In genomic region chr2:144635644-144636320, GRCm38 (mm10) we compare ENCODE assay signal across 8 mouse cellular contexts. TPM values are rescaled to one million over a fixed set of nuclear protein-coding genes. Genes with fewer than 3 reads are reported as not detected.
A peak's percentile ranks its signal among the peaks of the same experiment; 100 is the strongest.
DNase-seq lines count a peak whose midpoint lies in the region; ATAC-seq and TF ChIP-seq lines count a peak whose summit lies in the region.

No protein-coding gene starts in this region.

- H3K27ac ChIP-seq in intestine, embryonic 14.5 days (ENCODE audit: low read depth) = no peak overlapping the region
- no peak overlapping the region for H3K27ac ChIP-seq in left cerebral cortex, adult 2 months

- DNase-seq in ovary, postnatal 36 days (ENCODE audit: low spot score) = peak; percentile 43
- DNase-seq in ovary, adult 18-20 months (ENCODE audit: low spot score) = no peak
- peak; percentile 82 to 86 for DNase-seq in cerebellum, postnatal 10 days
- DNase-seq in frontal cortex, postnatal 10 days (ENCODE audit: low spot score in 2 of 2) = peak; percentile 48 to 54
- DNase-seq in intestine, embryonic 14.5 days (ENCODE audit: low spot score) = peak; percentile 80
- DNase-seq in left cerebral cortex, adult 2 months (ENCODE audit: extremely low spot score in 1 of 2, low spot score in 2 of 2) = peak; percentile 74 to 78
- peak; percentile 63 for DNase-seq in mesoderm, embryonic 11.5 days (ENCODE audit: low read depth, low spot score)
- DNase-seq in skeletal muscle tissue, adult 2 months (ENCODE audit: low read depth, low spot score) = peak; percentile 25

- 0 out of 2 replicates have a peak, but pooled peaks cover 2% of the 10 kb centered on the region for H3K9me3 ChIP-seq in intestine, embryonic 14.5 days (ENCODE audit: control insufficient read depth, low read length)

- peak; percentile 76 for ATAC-seq in intestine, embryonic 14.5 days (replicated peaks; ENCODE audit: low FRiP score, low TSS enrichment, low read depth)

- no peaks in the 10 kb centered on the region for H3K4me1 ChIP-seq in intestine, embryonic 14.5 days (replicated peaks; ENCODE audit: control insufficient read depth, insufficient read depth, low read length)

- H3K9ac ChIP-seq in intestine, embryonic 14.5 days (ENCODE audit: low read length) = no peak overlapping the region

- peak; percentile 99 for TF ChIP-seq CTCF in left cerebral cortex, adult 2 months (IDR thresholded peaks at IDR 0.05)

- no peak overlapping the region for H3K4me3 ChIP-seq in intestine, embryonic 14.5 days (ENCODE audit: low read depth, low read length)
- no peak overlapping the region for H3K4me3 ChIP-seq in left cerebral cortex, adult 2 months

- intact Hi-C loops in left cerebral cortex, adult 2 months (cut with DNase I) = loop anchor here (1.0 to 10.0 kb wide), 5 partner anchors 233 to 952 kb away; partner anchors contain the start of gene Slc24a3

- H3K27me3 ChIP-seq in intestine, embryonic 14.5 days (replicated peaks; ENCODE audit: control insufficient read depth, insufficient read depth, low read length) = no peaks in the 10 kb centered on the region

- WGBS in intestine, embryonic 14.5 days = 16% methylated on average over 5 of the region's 5 CpGs

- no peaks in the 10 kb centered on the region for H3K36me3 ChIP-seq in intestine, embryonic 14.5 days (ENCODE audit: control insufficient read depth, insufficient read depth, low read length)

- no peak overlapping the region for H3K4me2 ChIP-seq in intestine, embryonic 14.5 days (ENCODE audit: low read length)

RNA-seq across cellular contexts. Expression of gene Dtd1, which starts 36.1 kb away (rescaled TPM):
- 47.8 and 53.5 TPM in 2 replicates for polyA plus RNA-seq in intestine, embryonic 14.5 days (2014; fragmentation: Nextera tagmentation; extraction: Ambion mirVana)
- total RNA-seq in left cerebral cortex, adult 2 months (2021) = 10 to 100 TPM; 63.3 to 64.2 TPM

RNA-seq across cellular contexts. Expression of gene Smim26, which starts 41.9 kb away (rescaled TPM):
- polyA plus RNA-seq in intestine, embryonic 14.5 days (2014; fragmentation: Nextera tagmentation; extraction: Ambion mirVana) = 39.9 and 41.7 TPM in 2 replicates
- 10 to 100 TPM; 44.2 to 46.1 TPM for total RNA-seq in left cerebral cortex, adult 2 months (2021)
